Mouse (Mus musculus): ENCODE data around the gene Gm20854. TPM values are rescaled to one million over a fixed set of nuclear protein-coding genes. Genes with fewer than 3 reads are reported as not detected.
"Not testable (repeated sequence)": the region's sequence is repeated elsewhere in the genome, so short reads cannot be mapped to it uniquely, and the experiment has no call there.

The Gm20854 gene
- not detected in 2 replicates for polyA plus RNA-seq (2014; fragmentation: Nextera tagmentation; extraction: Ambion mirVana)

DNA sequence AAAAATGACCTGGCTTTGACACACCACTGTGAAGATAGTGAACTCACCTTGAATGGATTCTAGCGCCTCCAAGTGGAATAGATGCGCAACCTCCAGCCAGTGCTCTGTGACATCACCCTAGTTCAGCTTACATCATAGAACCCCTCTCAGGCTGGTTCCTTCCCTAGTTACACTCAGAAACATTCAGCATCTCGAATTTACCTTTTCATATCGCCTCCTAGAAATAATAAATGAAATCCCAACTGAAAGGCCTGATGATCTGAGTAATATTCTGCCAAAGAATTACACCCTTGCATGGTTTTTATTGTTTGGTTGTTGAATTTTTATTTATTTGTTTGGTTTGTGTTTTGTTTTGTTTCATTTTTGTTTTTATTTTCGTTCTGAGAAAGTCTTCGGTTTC lies at the start of gene Gm20854:
TSS of gene Gm20854 (minus strand) at position 101 of the 400 bp plus-strand sequence.
- H3K4me1 ChIP-seq (ENCODE audit: control insufficient read depth, insufficient read depth, low read length); H3K4me3 ChIP-seq (ENCODE audit: low read length); H3K36me3 ChIP-seq (ENCODE audit: control insufficient read depth, insufficient read depth, low read length); H3K27me3 ChIP-seq (ENCODE audit: control insufficient read depth, insufficient read depth, low read length); H3K9me3 ChIP-seq (ENCODE audit: control insufficient read depth, low read length); H3K9ac ChIP-seq (ENCODE audit: low read depth, low read length); H3K4me2 ChIP-seq (replicated peaks; ENCODE audit: low read depth, low read length); H3K27ac ChIP-seq (ENCODE audit: low read depth, low read length); ATAC-seq (ENCODE audit: low FRiP score, low TSS enrichment): not testable (repeated sequence)
- no CpG with 5 or more reads among the region's 6 CpGs for WGBS
